Mouse (Mus musculus) limb, embryonic 15.5 days (tissue): ENCODE measurements around the gene Mucl3. TPM values are rescaled to one million over a fixed set of nuclear protein-coding genes. Genes with fewer than 3 reads are reported as not detected.

Experiments used
- ATAC-seq: fragments of 200-750 bp; cut with Nextera tagmentation; 2 replicates; pipeline ENCODE4 v1.8.0; 2017; ENCODE audit warnings: low read depth, moderate TSS enrichment; ENCODE audit not compliant: insufficient number of reproducible peaks, low FRiP score, low TSS enrichment
- H3K27ac ChIP-seq: fragments of 300-500 bp; sonication (generic); 2 replicates; pipeline ENCODE4 v1.5.1; 2015; ENCODE audit warnings: moderate library complexity, mild to moderate bottlenecking, inconsistent platforms
- H3K27me3 ChIP-seq: fragments of 300-500 bp; sonication (generic); 2 replicates; pipeline ENCODE4 v1.6.1; 2015; ENCODE audit warnings: inconsistent platforms
- H3K36me3 ChIP-seq: fragments of 300-500 bp; sonication (generic); 2 replicates; pipeline ENCODE4 v1.6.1; 2015; ENCODE audit warnings: inconsistent platforms
- H3K4me1 ChIP-seq: fragments of 300-500 bp; sonication (generic); 2 replicates; pipeline ENCODE4 v1.6.1; 2015; ENCODE audit warnings: inconsistent platforms
- H3K4me2 ChIP-seq: fragments of 300-500 bp; sonication (generic); 2 replicates; pipeline ENCODE4 v1.6.1; 2015; ENCODE audit warnings: mild to moderate bottlenecking, inconsistent platforms
- H3K4me3 ChIP-seq: fragments of 300-500 bp; sonication (generic); 2 replicates; pipeline ENCODE4 v1.5.1; 2015; ENCODE audit warnings: mild to moderate bottlenecking, inconsistent platforms
- H3K9ac ChIP-seq: fragments of 300-500 bp; sonication (generic); 2 replicates; pipeline ENCODE4 v1.6.1; 2015; ENCODE audit warnings: inconsistent platforms
- H3K9me3 ChIP-seq: fragments of 300-500 bp; sonication (generic); 2 replicates; pipeline ENCODE4 v1.6.1; 2016; ENCODE audit warnings: inconsistent platforms
- WGBS: fragments of 180-500 bp; shearing (Covaris S2); methylation state at CpG from one replicate; pipeline ENCODE4 v1.1.7; 2015; 5-methylcytosine and 5-hydroxymethylcytosine counted together
- polyA plus RNA-seq: library from polyadenylated mRNA; unstranded; fragments of >200 nt; fragmentation: Nextera tagmentation; extraction: Ambion mirVana; gene quantifications from 2 replicates; pipeline ENCODE4 v1.2.1, GENCODE M21; 2015

The Mucl3 gene
- polyA plus RNA-seq, 1 experiment from 2014 or later: 0.10 TPM

DNA sequence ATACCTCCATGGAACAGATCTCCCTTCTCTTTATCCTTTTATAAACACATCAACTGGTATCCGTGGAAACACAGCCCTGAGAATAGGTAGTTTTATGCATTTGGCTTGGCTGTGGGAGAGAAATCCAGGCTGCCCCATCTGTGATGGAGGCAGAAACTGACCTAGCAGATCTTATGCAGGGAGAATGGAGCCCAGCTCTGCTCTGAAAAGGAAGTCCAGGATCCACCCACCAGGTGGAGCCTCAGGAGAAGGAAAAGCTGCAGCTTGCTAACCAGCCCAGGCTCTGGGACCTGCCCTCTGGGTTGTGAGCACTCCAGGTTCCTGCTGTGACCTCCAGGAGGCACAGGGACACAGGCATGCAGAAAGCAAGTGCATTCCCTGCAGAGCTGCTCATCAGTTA is 9.5 kb downstream of the Mucl3 start:
- no peak overlapping the region for H3K4me3 ChIP-seq
- H3K36me3 ChIP-seq: no peaks in the 10 kb centered on the region
- no peaks in the 10 kb centered on the region for H3K9me3 ChIP-seq
- H3K27me3 ChIP-seq: no peaks in the 10 kb centered on the region
- H3K4me2 ChIP-seq: no peak overlapping the region
- H3K27ac ChIP-seq: no peak overlapping the region
- ATAC-seq: no peak
- H3K4me1 ChIP-seq: peaks cover 17% of the 10 kb centered on the region
- 0 out of 2 replicates have a peak overlapping the region, but pooled peaks have one; percentile 15 for H3K9ac ChIP-seq
- WGBS: 32% methylated on average over 1 of the region's 1 CpGs

DNA sequence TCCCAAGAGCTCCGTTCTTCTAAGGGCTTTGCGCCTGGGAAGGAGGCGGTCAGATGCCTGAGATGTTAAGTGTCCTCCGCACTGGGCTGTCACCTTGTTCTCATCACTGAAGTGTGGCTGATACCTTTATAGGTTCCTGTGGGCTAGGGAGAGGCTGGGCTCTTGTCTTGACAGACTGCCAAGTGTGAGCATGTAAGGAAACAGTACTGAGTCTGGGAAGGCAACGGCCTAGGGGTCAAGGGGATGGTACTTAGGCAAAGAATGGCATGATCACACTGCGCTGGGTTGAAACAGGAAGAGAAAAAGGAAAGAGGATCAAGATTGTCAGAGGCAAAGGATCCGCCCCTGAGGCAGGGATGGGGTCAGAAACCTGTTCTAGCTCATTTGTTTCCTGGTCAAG is 17.0 kb downstream of the Mucl3 start, which contains the start of gene Gm9573:
TSS of gene Gm9573 (minus strand) at position 101 of the 400 bp plus-strand sequence.
- no peak within 1 kb of the TSS for H3K9ac ChIP-seq
- H3K4me3 ChIP-seq: no peak within 1 kb of the TSS
- no peaks in the 10 kb centered on the region for H3K9me3 ChIP-seq
- 76% methylated on average over 7 of the region's 7 CpGs for WGBS
- no peak within 1 kb of the TSS for H3K27ac ChIP-seq
- no peak within 1 kb of the TSS for H3K4me2 ChIP-seq
- no peaks in the 10 kb centered on the region for H3K36me3 ChIP-seq
- no peak for ATAC-seq
- H3K4me1 ChIP-seq: no peaks in the 10 kb centered on the region
- no peaks in the 10 kb centered on the region for H3K27me3 ChIP-seq

DNA sequence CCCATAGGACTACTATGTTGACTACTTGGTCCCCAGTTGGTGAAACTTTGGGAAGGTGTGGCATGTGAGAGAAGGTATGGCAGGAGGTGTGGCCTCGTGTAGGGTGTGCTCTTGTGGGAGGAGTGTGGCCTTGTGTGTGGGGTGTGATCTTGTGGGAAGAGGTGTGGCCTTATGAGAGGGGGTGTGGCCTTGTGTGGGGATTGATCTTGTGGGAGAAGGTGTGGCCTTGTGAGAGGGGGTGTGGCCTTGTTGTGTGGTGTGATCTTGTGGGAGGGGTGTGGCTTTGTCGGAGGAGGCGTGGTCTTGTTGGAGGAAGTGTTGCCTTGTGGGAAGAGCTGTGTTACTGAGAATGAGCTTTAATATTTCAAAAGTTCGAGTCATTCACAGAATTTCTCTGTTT is 26.4 kb downstream of the Mucl3 start:
- no peaks in the 10 kb centered on the region for H3K9me3 ChIP-seq
- 71% methylated on average over 4 of the region's 4 CpGs for WGBS
- no peaks in the 10 kb centered on the region for H3K27me3 ChIP-seq
- no peak for ATAC-seq
- no peak overlapping the region for H3K9ac ChIP-seq
- no peaks in the 10 kb centered on the region for H3K36me3 ChIP-seq
- H3K4me1 ChIP-seq: no peaks in the 10 kb centered on the region
- H3K4me2 ChIP-seq: no peak overlapping the region
- H3K4me3 ChIP-seq: no peak overlapping the region
- no peak overlapping the region for H3K27ac ChIP-seq

DNA sequence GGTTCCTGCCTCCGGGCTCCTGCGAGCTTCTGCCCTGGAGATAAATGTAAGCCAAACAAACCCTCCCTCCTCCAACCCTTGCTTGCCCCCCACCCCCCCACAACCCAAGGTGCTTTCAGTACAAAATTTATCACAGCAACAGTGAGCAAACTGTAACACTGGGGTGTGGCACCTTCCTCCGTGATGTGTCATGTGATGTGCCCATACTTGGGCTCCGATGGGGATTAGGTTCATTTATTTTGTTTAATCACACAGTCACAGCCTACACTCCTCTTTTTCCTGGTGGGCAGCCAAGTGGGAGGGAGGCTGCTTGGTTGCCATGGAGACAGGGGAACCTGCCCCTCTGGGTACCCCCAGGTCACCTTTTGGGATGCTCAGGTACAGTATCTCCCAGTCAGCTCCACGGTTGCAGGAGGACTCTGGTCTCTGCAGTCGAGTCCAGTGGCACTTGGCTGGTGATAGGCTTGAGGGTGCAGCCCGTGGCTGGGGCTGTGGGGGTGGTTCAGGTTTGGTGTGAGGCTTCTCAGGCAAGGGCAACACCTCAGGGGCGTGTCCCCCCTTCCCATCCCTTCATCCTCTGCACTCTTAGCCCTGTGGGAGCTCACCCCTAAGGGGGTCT is 41.6 kb downstream of the Mucl3 start:
- H3K27me3 ChIP-seq: no peaks in the 10 kb centered on the region
- H3K9me3 ChIP-seq: no peaks in the 10 kb centered on the region
- H3K4me2 ChIP-seq: no peak overlapping the region
- no peak overlapping the region for H3K9ac ChIP-seq
- 0 out of 2 replicates have a peak, but pooled peaks cover 3% of the 10 kb centered on the region for H3K4me1 ChIP-seq
- no peak overlapping the region for H3K27ac ChIP-seq
- H3K36me3 ChIP-seq: no peaks in the 10 kb centered on the region
- ATAC-seq: no peak
- 49% methylated on average over 8 of the region's 8 CpGs for WGBS
- no peak overlapping the region for H3K4me3 ChIP-seq

DNA sequence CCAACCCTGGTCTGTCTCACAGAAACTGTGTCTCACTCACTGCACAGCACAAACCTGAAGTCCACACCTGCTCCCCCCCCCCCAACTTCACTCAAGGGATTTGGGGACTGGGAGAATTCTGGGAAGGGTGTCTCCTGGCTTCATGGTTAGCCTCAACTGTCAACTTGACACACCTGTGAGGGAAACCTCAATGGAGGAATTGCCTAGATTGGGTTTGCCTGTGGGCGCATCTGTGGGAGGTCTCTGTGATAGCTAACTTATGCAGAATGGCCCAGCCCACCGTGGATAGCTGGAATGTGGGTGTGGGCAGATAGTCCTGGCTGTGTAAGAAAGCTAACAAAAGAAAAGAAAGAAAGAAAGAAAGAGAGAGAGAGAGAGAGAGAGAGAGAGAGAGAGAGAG is 42.2 kb downstream of the Mucl3 start, which contains the start of gene Sfta2:
TSS of gene Sfta2 (plus strand) at position 301 of the 400 bp plus-strand sequence.
- no peak within 1 kb of the TSS for H3K4me2 ChIP-seq

DNA sequence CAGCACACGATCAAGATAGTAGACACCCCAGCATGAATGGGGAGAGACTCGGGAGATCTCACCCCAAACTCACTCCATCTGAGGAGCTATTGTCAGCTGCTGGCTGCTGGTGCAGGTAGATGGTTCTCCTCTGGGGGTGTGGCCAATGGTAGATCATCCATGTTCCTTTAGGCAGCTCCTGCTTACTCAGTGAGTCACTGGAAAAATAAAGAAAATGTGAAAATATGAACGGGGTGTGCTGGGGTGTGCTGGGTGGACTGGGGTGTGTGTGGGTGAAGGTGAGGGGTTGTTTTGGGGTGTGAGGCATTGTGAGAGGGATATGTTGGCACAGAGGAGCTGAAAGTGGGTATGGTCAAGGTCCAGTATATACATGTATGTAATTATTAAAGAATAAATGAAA is 46.1 kb downstream of the Mucl3 start:
- H3K4me2 ChIP-seq: no peak overlapping the region
- H3K27me3 ChIP-seq: no peaks in the 10 kb centered on the region
- ATAC-seq: no peak
- H3K27ac ChIP-seq: no peak overlapping the region
- no peak overlapping the region for H3K9ac ChIP-seq
- H3K9me3 ChIP-seq: no peaks in the 10 kb centered on the region
- 0 out of 2 replicates have a peak, but pooled peaks cover 3% of the 10 kb centered on the region for H3K4me1 ChIP-seq
- no peaks in the 10 kb centered on the region for H3K36me3 ChIP-seq
- WGBS: 96% methylated on average over 3 of the region's 3 CpGs
- no peak overlapping the region for H3K4me3 ChIP-seq

More for the DNA sequence above, 42.2 kb downstream of the Mucl3 start, which contains the start of gene Sfta2:
- ATAC-seq: no peak
- Histone ChIP-seq H3K9me3 (no peaks in the 10 kb centered on the region), H3K4me3 (no peak within 1 kb of the TSS), H3K27ac (no peak within 1 kb of the TSS), H3K9ac (no peak within 1 kb of the TSS), H3K4me1 (0 out of 2 replicates have a peak, but pooled peaks cover 3% of the 10 kb centered on the region), H3K27me3 (no peaks in the 10 kb centered on the region), H3K36me3 (no peaks in the 10 kb centered on the region)
- 39% methylated on average over 2 of the region's 2 CpGs for WGBS

DNA sequence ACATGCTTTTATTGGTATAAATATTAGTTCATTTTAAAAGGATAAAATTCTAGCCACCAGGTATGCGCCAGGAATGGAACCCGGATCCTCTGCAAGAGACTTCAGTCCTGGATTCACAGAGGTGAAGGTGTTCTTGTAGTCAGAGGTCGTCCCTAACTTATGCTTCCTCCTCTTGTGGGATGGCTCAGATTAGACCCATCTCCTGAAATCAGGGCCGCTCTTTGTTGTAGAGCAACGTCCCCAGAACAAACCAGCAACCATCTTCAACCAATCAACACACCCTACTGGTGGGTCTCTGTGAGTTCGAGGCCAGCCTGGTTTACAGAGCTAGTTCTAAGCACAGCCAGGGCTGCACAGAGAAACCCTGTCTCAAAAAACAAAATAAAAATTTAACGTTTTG is 49.0 kb downstream of the Mucl3 start:
- no peaks in the 10 kb centered on the region for H3K27me3 ChIP-seq
- no peak overlapping the region for H3K4me2 ChIP-seq
- 79% methylated on average over 7 of the region's 7 CpGs for WGBS
- no peaks in the 10 kb centered on the region for H3K36me3 ChIP-seq
- H3K9me3 ChIP-seq: no peaks in the 10 kb centered on the region
- no peak overlapping the region for H3K27ac ChIP-seq
- H3K4me3 ChIP-seq: no peak overlapping the region
- no peak overlapping the region for H3K9ac ChIP-seq
- H3K4me1 ChIP-seq: 0 out of 2 replicates have a peak, but pooled peaks cover 2% of the 10 kb centered on the region
- ATAC-seq: no peak

DNA sequence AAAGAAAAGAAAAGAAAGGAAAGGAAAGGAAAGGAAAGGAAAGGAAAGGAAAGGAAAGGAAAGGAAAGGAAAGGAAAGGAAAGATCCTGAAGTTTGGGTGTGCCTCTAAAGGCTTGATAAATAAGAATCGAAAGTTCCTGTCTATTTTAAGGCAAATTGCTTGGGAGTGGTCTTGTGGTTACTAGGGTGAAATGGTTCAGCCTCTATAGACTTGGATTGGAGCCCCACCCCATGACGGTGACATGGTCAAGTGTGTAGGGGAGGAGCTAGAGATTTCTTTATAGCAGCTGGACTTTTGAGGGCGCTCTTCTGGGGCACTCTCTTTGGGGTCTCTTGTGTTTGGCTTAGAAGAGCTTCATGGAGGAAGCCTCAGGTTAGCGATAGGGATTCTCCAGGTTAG is 49.7 kb downstream of the Mucl3 start:
- Histone ChIP-seq H3K9ac (no peak overlapping the region), H3K27me3 (no peaks in the 10 kb centered on the region), H3K4me1 (0 out of 2 replicates have a peak, but pooled peaks cover 2% of the 10 kb centered on the region), H3K4me3 (no peak overlapping the region), H3K9me3 (no peaks in the 10 kb centered on the region), H3K36me3 (no peaks in the 10 kb centered on the region), H3K4me2 (no peak overlapping the region), H3K27ac (no peak overlapping the region)
- WGBS: 43% methylated on average over 4 of the region's 4 CpGs
- no peak for ATAC-seq

DNA sequence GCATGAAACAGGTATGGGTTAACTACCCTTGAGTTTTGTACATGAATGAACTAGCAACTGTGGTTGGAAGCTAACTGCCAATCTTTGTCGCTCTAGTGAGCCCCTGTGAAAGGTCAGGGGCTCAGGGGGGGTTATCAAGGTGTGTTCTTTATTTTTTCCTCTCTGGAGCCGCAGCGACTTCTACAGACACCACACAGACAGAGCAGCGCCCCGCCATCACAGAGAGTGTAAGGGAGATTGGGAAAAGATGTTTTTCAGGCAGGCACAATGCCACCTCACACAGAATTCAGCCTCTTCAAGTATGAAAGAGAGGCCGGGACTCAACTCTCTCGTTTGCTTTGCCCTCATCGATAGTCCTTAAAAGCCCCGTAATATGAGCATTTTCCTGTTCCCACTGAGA is 51.4 kb downstream of the Mucl3 start:
- Histone ChIP-seq H3K27ac (no peak overlapping the region), H3K27me3 (no peaks in the 10 kb centered on the region), H3K36me3 (no peaks in the 10 kb centered on the region), H3K9ac (no peak overlapping the region), H3K4me2 (no peak overlapping the region), H3K4me1 (0 out of 2 replicates have a peak, but pooled peaks cover 2% of the 10 kb centered on the region), H3K9me3 (no peaks in the 10 kb centered on the region), H3K4me3 (no peak overlapping the region)
- WGBS: 78% methylated on average over 9 of the region's 9 CpGs
- ATAC-seq: no peak

DNA sequence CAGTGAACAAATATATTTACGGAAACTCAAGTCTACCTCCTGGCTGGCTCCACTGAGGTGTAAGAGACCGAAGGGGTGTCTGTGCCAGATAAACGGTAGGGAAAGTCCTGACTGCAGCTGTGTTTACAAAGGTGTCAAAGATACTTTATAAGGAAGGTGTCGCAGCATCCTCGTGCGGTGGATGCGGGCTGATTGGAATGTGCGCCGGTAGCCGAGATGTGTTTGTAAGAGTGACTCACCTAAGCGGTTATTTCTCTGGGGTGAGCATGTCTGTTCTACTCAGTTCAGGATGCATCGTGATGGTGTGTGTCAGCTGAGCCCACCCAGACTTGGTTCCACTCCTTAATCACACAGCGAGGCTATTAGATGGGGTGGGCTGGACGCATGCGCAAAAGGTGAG is 51.8 kb downstream of the Mucl3 start:
- H3K27ac ChIP-seq: no peak overlapping the region
- 0 out of 2 replicates have a peak, but pooled peaks cover 2% of the 10 kb centered on the region for H3K4me1 ChIP-seq
- no peaks in the 10 kb centered on the region for H3K27me3 ChIP-seq
- 86% methylated on average over 15 of the region's 15 CpGs for WGBS
- no peaks in the 10 kb centered on the region for H3K36me3 ChIP-seq
- H3K9ac ChIP-seq: no peak overlapping the region
- no peak for ATAC-seq
- H3K4me3 ChIP-seq: no peak overlapping the region
- no peak overlapping the region for H3K4me2 ChIP-seq
- H3K9me3 ChIP-seq: no peaks in the 10 kb centered on the region

DNA sequence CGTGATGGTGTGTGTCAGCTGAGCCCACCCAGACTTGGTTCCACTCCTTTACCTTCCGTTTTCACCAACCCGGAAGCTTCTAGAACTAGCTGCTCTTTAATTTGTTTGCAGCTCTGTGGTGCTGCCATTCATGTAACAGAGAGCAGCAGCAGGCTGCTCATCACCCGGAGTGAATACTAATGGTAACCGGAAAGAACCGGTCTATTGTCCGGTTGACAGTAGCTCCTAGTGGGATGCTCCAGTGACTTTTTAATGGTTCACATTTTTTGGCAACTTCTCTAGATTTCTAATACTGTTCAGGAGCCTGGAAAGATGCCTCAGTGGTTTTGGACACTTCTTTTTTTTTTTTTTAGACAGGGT is 52.3 kb downstream of the Mucl3 start:
- Histone ChIP-seq H3K27me3 (no peaks in the 10 kb centered on the region), H3K4me3 (no peak overlapping the region), H3K9ac (no peak overlapping the region), H3K36me3 (no peaks in the 10 kb centered on the region), H3K4me2 (no peak overlapping the region), H3K27ac (no peak overlapping the region), H3K9me3 (no peaks in the 10 kb centered on the region), H3K4me1 (0 out of 2 replicates have a peak, but pooled peaks cover 2% of the 10 kb centered on the region)
- ATAC-seq: no peak
- 92% methylated on average over 7 of the region's 7 CpGs for WGBS

DNA sequence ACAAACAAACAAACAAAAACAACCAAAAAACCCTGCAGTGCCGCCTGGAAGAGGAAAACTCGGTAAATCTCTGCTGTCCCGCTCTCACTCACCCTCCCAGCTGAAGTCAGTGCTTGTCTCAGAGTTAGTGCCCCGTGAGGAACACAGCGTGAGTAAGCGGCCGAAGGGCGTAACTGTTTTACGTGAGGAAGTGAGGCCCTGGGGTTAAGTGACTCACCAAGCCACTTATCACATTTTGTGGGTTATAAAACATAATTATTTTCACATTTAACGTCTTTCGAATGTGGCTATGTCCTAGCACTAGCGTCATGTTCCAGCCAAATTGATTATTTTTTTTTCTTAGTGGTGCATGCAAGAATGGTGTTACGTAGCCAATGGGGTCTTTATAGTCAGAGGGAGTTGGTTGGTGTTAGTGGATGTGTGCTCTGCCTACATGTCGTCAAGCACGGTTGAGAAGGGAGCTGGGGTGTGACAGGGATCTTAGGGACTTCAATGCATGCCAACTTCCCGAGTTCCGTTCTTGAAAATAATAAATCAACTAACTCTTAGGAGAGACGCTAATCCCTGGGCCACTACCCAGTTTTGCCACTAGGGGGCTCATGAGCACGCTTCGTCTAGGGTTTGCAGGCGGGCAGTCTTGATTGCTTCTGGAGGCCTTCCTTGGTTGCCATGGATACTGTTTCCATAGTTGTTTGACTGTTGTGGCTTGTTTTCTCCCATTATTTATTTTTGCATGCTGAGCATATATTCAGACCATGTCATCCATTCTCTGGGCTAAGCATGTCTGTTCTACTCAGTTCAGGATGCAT is 52.9 kb downstream of the Mucl3 start:
- Histone ChIP-seq H3K4me3 (no peak overlapping the region), H3K27ac (no peak overlapping the region), H3K4me1 (0 out of 2 replicates have a peak, but pooled peaks cover 2% of the 10 kb centered on the region), H3K9ac (no peak overlapping the region), H3K27me3 (no peaks in the 10 kb centered on the region), H3K4me2 (peak overlapping the region; percentile 19; the same call in 1 of the 2 replicates), H3K9me3 (no peaks in the 10 kb centered on the region), H3K36me3 (no peaks in the 10 kb centered on the region)
- 22% methylated on average over 21 of the region's 21 CpGs for WGBS
- ATAC-seq: peak; percentile 63
